17 mouse cellular contexts compared by ENCODE assay signal in the genomic region with DNA sequence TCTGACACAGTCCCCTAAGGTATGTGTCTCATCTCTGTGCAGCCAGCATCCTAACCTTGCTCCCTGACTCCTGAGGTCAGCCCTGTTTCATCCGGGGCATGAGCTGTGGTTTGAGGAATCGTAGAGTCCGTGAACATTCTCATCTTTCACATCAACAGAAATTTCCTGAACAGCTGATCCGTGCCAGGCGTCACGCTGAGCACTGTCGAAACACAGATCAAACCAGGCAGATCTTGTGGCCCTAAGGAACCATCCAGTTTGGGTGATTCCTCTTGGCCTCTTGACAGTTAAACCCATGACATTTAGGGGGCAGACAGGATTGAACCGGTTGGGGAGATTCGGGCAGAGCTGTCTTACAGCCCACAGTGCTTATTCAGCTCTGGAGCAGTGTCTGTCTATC. TPM values are rescaled to one million over a fixed set of nuclear protein-coding genes. Genes with fewer than 3 reads are reported as not detected.
DNase-seq lines count a peak whose midpoint lies in the region; TF ChIP-seq lines count a peak whose summit lies in the region.
"Had no signal": no experiment of that assay in that cellular context is flagged by ENCODE, and none has a peak within 500 bp of the region (broad histone marks: within the 10 kb centered on the region; RNA-seq: fewer than 3 reads in every experiment).

No protein-coding gene starts in this region.

- no peaks in the 10 kb centered on the region for H3K27me3 ChIP-seq in testis, adult 2 months (ENCODE audit: control insufficient read depth, insufficient read depth, low read length)
- H3K27me3 ChIP-seq: embryonic facial prominence, embryonic 13.5 days; forebrain, embryonic 12.5 days; heart, embryonic 12.5 days; hindbrain, embryonic 15.5 days had no signal

- H3K36me3 ChIP-seq in testis, adult 2 months (ENCODE audit: control insufficient read depth, insufficient read depth, low read length), result no peaks in the 10 kb centered on the region
- H3K36me3 ChIP-seq: embryonic facial prominence, embryonic 13.5 days; forebrain, embryonic 12.5 days; heart, embryonic 12.5 days; hindbrain, embryonic 10.5 days; hindbrain, embryonic 15.5 days had no signal

- no peak for TF ChIP-seq CTCF in testis, adult 2 months (IDR thresholded peaks at IDR 0.05; ENCODE audit: control insufficient read depth, insufficient read depth, insufficient replicate concordance, low read depth, low read length)

- peak; percentile 26 for DNase-seq in cerebellum, adult 11 months
- no peak for DNase-seq in cerebellum, postnatal 36 days
- peak; percentile 36 to 49 for DNase-seq in cerebellum, postnatal 14 days
- no peak for DNase-seq in cerebellum, adult 11-12 months
- peak; percentile 26 for DNase-seq in left cerebral cortex, postnatal 4 days
- no peak for DNase-seq in left cerebral cortex, adult 11 months (ENCODE audit: low spot score)
- no peak for DNase-seq in testis, postnatal 10 days (ENCODE audit: low spot score)
- DNase-seq: adrenal gland, adult 8-10 months; adrenal gland, postnatal 36 days; B cell, adult 2 months; gastrocnemius, postnatal 14 days had no signal

- TF ChIP-seq POLR2A in testis, adult 2 months (IDR thresholded peaks at IDR 0.05; ENCODE audit: control insufficient read depth, low read depth, low read length), result no peak

- intact Hi-C loops in left cerebral cortex, postnatal 4 days (cut with DNase I), result loop anchor here (5.0 kb wide), 1 partner anchor 36 kb away; a partner anchor contains a TSS

- peaks cover 21% of the 10 kb centered on the region for H3K4me1 ChIP-seq in testis, adult 2 months (ENCODE audit: control insufficient read depth, insufficient read depth, low read length)

- H3K4me3 ChIP-seq in testis, adult 2 months (ENCODE audit: control insufficient read depth, low read depth, low read length), result no peak overlapping the region
- H3K4me3 ChIP-seq: embryonic facial prominence, embryonic 13.5 days; forebrain, embryonic 12.5 days; heart, embryonic 12.5 days; hindbrain, embryonic 10.5 days; hindbrain, embryonic 15.5 days had no signal

- peak overlapping the region; percentile 19; the same call in 1 of the 2 replicates for H3K27ac ChIP-seq in testis, adult 2 months (ENCODE audit: control insufficient read depth, insufficient read depth, low read depth, low read length)
- H3K27ac ChIP-seq: embryonic facial prominence, embryonic 13.5 days; forebrain, embryonic 12.5 days; hindbrain, embryonic 15.5 days had no signal

RNA-seq across cellular contexts. Expression of a gene that starts 38.4 kb away (rescaled TPM):
- total RNA-seq in left cerebral cortex, postnatal 4 days (2021), result 10 to 100 TPM; 12.1 to 12.3 TPM
- polyA plus RNA-seq in testis, adult 2 months (2012; rRNA removed), result 9.9 TPM in 2 replicates

Comparison
In these comparisons a context has a peak if more than half of its experiments do, and no peak if none do; other contexts are left out.
1. DNase-seq: peak in cerebellum, adult 11 months (single experiment), cerebellum, postnatal 14 days (2 of 2) and left cerebral cortex, postnatal 4 days (single experiment); none in cerebellum, postnatal 36 days (0 of 2), cerebellum, adult 11-12 months (single experiment), left cerebral cortex, adult 11 months (single experiment) and testis, postnatal 10 days (single experiment).